Mouse (Mus musculus) layer of hippocampus, adult 6 months (tissue): ENCODE results near the gene Rbm43. TPM values are rescaled to one million over a fixed set of nuclear protein-coding genes. Genes with fewer than 3 reads are reported as not detected.

Experiments used
- long read RNA-seq, 2 experiments: library from polyadenylated mRNA; unstranded; transcript quantifications; one replicate each; pipeline ENCODE4 v2.0.0; 2019 to 2020
- polyA plus RNA-seq: library from polyadenylated mRNA; unstranded; fragments of <200 nt; fragmentation: Nextera tagmentation; gene quantifications from 2 replicates; pipeline ENCODE4 v1.2.3, GENCODE M21; 2021

Rbm43 gene
- 13.5 and 14.4 TPM in 2 replicates for polyA plus RNA-seq
- long read RNA-seq, experiment 1, transcript Rbm43-201 (5 exons, 2,057 nt): major isoform, 15 of 28 reads
- long read RNA-seq, experiment 1, partial matches to known transcripts: 1 of 28 reads
- long read RNA-seq, experiment 1, other reads (novel, unspliced or antisense): 11 of 28 reads
- long read RNA-seq, experiment 2, transcript Rbm43-201 (5 exons, 2,057 nt): major isoform, 74 of 127 reads
- long read RNA-seq, experiment 2, partial matches to known transcripts: 15 of 127 reads
- long read RNA-seq, experiment 2, other reads (novel, unspliced or antisense): 38 of 127 reads

DNA sequence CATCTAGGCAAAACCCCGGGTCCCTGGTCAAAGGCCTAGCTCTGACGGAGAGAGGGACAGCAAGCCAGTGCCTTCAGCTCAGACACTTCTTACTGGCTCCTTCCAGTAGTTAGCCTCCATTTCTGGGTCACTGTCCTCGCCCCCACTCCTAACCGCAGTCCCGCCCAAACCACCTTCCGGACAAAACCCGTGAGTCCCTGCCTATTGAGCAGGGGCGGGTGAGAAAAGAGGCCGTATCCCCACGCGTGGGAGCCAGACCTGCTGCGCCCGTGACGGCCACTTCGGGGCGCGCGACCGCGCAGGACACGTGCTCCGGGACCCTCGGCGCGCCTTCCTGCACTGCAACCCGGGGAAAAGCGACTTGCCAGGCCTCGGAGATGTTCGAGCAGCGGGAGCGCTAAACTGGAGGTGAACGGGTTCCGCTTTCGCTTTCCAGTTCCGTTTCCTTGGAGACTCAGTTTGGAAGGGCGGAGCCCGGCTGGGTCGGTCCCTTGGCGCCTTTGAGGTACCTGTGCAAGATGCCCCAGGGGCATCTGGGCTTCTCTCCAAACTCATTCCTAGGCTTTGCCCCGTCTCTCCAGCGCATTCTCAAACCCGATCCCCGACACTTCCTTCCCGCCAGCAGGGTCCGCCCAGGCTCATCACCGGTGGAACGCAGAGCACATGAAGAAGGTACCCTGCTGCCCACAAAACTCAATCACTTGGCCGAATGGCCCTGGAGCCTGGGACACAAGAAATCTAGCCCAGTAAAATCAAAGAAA is at the start of gene Rbm43:
Rbm43 (minus strand) TSS at position 590 of the 761 bp plus-strand sequence.

DNA sequence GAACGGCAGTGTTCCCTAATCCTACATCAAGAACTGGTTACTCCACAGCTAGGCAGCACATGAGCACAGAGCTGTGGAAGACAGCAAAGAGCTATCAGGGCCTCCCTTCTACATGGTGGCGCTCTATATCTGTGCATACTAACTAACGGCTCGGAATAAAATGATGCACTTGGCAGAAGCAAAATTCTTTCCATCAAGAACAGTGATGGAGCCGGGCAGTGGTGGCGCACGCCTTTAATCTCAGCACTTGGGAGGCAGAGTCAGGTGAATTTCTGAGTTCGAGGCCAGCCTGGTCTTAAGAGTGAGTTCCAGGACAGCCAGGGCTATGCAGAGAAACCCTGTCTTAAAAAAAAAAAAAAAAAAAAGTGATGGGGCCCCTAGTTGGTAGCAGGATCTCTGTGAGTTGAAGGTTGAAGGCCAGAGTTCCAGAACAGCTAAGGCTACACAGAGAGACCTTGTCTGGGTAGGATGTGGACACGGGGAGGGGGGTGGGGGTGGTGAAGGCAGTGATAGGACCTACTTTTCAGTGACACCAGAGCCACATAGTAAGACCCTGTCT is 38.5 kb upstream of the Rbm43 start, which contains the start of gene Nmi:
Nmi (minus strand) TSS at position 85 of the 559 bp plus-strand sequence.

Other genes with a start within 250 kb of the Rbm43 start
- gene Nmi, start 38.3 kb upstream of the Rbm43 start, polyA plus RNA-seq: 9.4 and 10.5 TPM in 2 replicates
- 17.6 and 19.5 TPM in 2 replicates for gene Tnfaip6, start 102.8 kb upstream of the Rbm43 start, polyA plus RNA-seq
- gene Rif1, start 137.7 kb upstream of the Rbm43 start, polyA plus RNA-seq: 2.4 and 2.8 TPM in 2 replicates